Mouse (Mus musculus) brain, embryonic 14.5 days (tissue): ENCODE results near the gene Sh3rf1. TPM values are rescaled to one million over a fixed set of nuclear protein-coding genes. Genes with fewer than 3 reads are reported as not detected.

ENCODE experiments used
- DNase-seq: peaks from one replicate; pipeline ENCODE4 v3.0.0-alpha.2; 2011; ENCODE audit warnings: low read depth
- CTCF ChIP-seq: fragments of 200-500 bp; IDR thresholded peaks from 2 replicates; pipeline ENCODE4 v1.5.1; 2012; ENCODE audit warnings: inconsistent platforms, mild to moderate bottlenecking, moderate library complexity, borderline replicate concordance; ENCODE audit not compliant: insufficient read depth, insufficient read length; ENCODE audit errors: extremely low read depth
- POLR2A ChIP-seq: fragments of 200-500 bp; IDR thresholded peaks from 2 replicates; pipeline ENCODE4 v1.6.1; 2012; ENCODE audit warnings: mild to moderate bottlenecking, inconsistent platforms, borderline replicate concordance; ENCODE audit not compliant: poor library complexity, insufficient read depth, insufficient read length, severe bottlenecking; ENCODE audit errors: extremely low read depth
- polyA plus RNA-seq: library from polyadenylated mRNA; depleted of rRNA; stranded (reverse); fragments of >200 nt; gene quantifications from 2 replicates; pipeline ENCODE4 v1.2.3, GENCODE M21; 2012; rRNA removed

The Sh3rf1 gene
- 25.3 and 33.3 TPM in 2 replicates for polyA plus RNA-seq

- TF ChIP-seq POLR2A = peak; percentile 88
- TF ChIP-seq CTCF = no peak
Observed at GRCm38 (mm10) chr8:61223729-61224379, at the start of gene Sh3rf1. Gene Sh3rf1, plus strand, starts transcription at chr8:61223872.

GRCm38 (mm10) chr8:61173921-61174492, 49.7 kb upstream of the Sh3rf1 start:
- TF ChIP-seq POLR2A (no peak), CTCF (no peak)
- DNase-seq = peak; percentile 17

More at GRCm38 (mm10) chr8:61223729-61224379, at the start of gene Sh3rf1:
- peak; percentile 94 for DNase-seq

DNA sequence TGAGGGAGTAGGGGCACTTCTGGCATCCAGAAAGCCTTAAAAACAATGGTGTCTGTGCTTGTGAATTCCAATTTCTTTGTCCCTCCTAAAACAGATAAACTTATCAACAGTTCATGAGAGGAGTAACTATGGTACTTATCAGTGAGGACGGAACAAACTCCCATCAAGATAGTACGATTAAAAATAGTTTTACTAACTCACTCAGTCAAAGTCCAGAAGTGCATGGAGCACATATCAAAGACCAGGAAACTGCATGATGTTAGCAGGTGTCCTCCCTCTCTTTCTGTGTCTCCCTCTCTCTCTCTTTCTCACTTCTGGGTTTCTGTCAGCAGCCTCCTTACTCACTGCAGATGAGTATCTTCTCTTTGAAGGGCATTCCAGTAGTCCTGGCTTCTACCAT, 47.8 kb upstream of the Sh3rf1 start:
- TF ChIP-seq CTCF (no peak), POLR2A (no peak)
- no peak for DNase-seq

GRCm38 (mm10) chr8:61177680-61178593, 45.7 kb upstream of the Sh3rf1 start:
- TF ChIP-seq POLR2A (no peak), CTCF (no peak)
- peak; percentile 29 for DNase-seq

GRCm38 (mm10) chr8:61178594-61179140, 45.0 kb upstream of the Sh3rf1 start:
- peak; percentile 79 for DNase-seq
- no peak for TF ChIP-seq POLR2A
- TF ChIP-seq CTCF = no peak

- DNase-seq = no peak
- TF ChIP-seq POLR2A (no peak), CTCF (no peak)
Observed at GRCm38 (mm10) chr8:61181592-61181991, 42.1 kb upstream of the Sh3rf1 start.

DNA sequence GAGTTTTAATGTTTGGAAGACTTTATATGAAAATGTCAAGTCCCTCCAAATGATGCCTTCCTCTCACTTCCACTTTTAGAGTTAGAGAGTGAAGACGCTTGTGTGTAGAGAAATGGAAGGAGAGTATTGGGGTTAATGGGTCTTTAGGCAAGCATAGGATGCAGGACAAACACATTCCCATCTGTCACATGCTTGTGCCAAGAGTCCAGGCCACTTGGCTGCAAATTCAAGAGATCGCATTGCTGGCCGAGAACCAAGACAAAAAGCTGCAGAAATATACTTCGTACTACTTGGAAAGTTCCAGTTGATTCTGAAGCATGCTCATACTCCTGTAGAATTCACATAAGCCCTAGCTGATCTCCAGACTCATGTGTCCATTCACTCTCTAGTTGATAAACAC, 41.7 kb upstream of the Sh3rf1 start:
- TF ChIP-seq POLR2A (no peak), CTCF (no peak)
- peak; percentile 25 for DNase-seq

DNA sequence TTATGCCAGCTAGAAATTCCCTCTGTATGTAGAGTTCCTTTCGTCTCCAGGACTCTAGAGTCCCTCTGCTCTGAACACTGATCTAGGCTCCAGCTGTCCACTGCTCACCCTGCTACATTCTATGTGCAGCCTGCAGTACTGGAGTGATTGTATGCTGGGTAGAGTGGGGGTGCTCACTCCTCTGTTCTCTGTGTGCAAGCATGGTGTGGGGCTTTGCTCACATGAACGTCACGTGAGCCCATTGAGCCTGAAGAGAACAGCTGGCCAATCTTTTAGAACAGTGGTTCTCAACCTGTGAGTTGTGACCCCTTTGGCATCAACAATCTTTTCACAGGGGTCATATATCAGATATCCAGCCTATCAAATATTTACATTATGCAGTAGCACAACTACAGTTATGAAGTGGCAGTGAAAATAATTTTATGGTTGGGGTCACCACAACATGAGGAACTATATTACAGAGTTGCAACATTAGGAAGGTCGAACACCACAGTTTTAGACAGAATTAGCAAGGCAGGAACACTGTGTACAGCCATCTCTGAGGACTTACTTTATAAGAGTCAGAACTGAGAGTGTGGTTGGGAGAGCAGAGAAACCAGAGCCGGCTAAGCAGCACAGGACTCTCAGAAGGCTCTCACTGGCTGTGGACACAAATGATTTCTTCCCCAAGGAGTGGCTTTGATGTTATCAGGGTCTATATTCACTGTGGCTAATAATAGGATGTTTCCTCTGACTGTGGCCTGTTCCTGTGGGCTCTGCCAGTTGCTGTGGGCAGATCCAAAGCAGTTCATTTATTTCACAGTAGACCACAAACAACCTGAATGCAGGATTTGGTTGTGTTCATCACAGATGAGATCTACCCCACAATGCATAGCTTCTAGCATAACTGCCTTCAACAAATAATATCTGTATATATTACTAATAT, 38.1 kb upstream of the Sh3rf1 start:
- no peak for TF ChIP-seq CTCF
- TF ChIP-seq POLR2A = no peak
- no peak for DNase-seq

DNA sequence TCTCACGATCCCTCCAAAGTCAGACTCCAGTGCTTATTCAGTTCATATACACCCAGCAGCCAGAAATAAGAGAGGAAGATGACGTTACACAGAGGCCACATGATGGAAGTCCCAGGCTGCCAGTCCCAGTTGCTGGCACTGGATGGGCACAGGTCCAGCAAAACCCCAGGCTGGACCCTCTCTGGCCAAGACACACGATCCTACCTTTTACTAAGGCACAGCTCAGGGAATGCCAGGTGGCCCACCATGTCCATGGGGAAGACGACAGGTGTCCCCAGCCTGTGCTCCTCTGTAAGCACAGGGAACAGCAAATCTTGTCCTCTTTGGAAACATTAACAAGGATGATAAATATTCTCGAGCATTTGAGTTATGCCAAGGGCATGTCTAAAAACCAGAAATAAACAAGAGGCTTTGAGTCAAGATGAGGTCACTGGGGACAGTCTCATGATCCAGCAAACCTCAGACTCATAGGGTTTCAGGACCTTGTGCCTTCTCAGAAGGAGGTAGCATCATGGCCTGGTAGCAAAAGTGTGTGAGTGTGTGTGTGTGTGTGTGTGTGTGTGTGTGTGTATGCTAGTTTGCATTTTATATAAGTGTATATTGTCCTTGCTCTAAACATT, 29.3 kb upstream of the Sh3rf1 start:
- no peak for TF ChIP-seq CTCF
- no peak for TF ChIP-seq POLR2A
- no peak for DNase-seq
